Mouse (Mus musculus) R1 (cell line): ENCODE measurements around the gene Taf10.

Experiments
- DNase-seq: peaks from one replicate; pipeline ENCODE4 v3.0.0-alpha.2; 2018; ENCODE audit warnings: low read depth, low spot score

Taf10 gene

DNA sequence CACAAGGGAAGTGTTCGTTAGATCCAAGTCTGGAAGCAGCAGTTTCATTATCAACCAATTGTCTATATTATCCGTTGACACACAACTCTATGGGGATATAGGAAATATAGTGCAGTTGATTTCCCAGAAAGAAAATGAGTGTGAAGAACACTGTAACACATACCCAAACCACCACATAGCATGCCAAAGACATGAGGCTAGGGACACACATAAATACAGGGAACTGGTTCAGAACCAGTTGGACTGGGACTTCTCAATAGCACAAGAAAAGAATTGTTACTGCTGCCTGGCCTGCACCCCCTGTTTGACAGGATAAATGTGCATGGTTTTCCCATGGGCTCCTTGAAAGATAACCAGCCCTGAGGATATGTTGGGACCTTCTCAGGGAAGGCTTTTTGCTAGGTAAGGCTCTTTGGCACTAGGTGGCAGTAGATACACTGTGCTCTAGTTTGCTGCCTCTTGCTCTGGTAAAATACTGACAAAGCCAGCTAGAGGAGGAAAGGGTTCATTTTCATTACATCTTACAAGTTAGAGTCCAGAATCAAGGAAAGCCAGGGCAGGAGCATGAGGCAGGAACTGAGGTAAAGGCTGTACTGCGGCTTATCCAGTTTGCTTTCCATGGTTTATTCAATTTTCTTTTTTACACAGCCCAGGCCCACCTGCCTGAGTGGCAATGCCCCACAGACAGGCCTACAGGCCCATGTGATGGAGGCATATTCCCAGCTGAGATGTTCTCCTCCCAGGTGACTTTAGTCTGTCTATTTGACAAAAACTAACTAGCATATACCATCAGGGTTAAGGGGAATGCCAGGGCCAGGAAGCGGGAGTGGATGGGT lies 17.8 kb downstream of the Taf10 start:
- DNase-seq: peak; percentile 62

DNA sequence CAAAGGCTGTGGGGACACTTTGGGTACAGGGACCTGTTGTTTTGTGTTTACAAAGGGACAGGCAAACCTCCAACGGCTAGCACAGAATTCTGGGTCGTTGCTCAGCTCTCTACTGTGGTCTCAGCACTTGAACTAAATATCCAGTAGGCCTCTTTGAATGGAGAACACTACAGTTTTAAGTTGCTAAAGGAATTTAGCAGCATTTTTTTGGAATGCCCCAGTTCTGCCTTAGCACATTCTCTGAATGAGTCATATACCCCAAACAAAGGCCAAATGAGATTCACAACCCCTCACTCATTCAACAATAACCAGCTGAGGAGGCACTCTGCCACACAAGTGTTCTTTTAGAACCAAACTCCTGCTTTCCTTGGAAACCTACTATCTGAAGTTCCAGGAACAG lies 22.2 kb downstream of the Taf10 start:
- DNase-seq: no peak

DNA sequence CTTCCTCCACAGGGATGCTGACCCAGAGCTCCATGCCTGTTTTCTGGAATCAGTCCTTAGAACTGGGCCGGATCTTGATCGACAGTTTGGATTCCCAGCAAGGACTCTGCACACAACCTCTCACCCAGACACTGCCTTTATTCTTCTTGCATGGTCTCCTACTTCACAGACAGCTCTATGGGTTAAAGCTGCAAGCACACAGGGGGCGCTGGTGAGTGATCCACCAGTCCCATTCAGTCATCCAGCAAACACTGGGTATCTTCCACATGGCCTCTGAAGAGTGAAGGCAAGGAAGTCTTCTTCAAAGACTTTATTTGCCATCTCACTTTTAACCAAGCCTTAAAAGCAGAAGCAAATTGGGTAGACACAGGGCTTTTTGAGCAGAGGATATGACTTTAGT lies 28.8 kb downstream of the Taf10 start:
- no peak for DNase-seq

DNA sequence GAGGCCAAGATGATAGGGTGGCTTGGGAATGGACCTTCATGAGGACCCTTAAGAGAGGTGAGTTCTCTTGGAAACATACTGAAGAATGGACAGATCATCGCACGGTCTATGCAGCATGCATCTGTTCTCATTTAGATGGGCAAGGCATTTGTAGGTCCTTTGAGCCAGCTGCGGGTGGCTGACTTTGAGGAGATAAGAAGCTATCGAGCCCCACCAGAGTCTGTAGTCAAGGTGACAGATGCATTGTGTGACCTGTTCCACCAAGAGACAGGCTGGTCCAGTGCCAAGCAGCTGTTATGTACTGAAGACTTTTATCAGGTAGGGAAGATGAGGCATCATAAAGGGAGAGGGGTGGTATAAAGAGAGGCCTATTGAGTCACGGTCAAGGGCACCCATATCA lies 35.4 kb downstream of the Taf10 start:
- DNase-seq: no peak

DNA sequence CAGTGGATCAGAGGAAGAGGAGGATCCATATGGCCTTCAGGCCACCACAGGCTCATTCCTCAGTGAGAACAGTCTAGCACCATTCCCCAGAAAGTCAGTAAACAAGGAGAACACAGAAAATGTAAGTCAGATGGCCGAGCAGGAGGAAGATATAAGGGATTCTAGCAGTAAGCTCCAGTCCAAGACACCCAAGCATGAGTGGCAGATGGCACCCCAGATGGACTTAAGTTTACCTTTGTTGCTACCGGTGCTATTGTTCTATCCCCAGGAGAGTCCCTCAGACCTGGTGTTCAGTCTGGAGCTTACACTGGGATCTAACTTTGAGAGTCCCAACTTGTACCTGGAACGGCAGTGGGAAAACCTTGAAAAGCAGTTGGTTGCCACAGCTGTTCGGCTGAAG lies 40.3 kb downstream of the Taf10 start:
- DNase-seq: no peak

DNA sequence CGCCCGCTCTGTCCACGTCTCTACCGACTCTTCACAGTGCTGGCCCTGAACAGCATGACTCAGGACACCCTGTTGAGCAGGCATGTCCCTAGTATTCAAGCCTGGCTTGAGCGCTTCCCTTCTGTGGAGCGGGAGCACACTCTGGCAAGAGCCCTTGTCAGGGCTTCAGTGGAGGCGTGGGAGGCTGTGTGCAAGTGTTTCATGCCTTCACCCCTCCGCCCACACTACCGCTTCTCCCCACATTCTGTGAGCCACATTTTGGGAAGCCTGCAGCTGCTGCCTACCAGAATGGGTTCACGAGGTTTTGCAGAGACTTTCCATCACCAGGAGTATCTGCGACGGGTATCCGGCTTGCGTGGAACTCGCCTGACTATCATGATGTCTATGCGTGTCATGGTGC lies 41.0 kb downstream of the Taf10 start:
- DNase-seq: no peak

DNA sequence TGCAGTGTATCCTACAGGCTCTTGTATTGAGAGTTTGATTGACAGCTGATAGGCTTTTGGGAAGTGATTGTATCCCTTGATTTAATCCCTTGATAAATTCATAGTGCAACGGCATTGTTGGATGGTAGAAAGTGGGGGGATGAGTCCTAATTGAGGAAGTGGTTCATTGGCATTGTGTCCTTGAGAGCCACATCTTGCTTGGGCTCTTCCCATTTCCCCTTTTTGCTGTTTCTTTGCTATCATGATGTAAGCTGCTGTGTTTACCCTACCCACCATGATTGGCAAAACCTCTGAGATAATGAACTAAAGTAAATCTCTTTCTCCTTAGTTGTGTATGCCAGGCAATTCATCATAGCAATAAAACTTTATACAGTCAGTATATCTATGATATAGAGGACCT lies 53.3 kb downstream of the Taf10 start:
- DNase-seq: no peak
